Mouse (Mus musculus) embryonic facial prominence, embryonic 14.5 days (tissue): ENCODE results near the gene Gm8165. TPM values are rescaled to one million over a fixed set of nuclear protein-coding genes. Genes with fewer than 3 reads are reported as not detected.
"Not testable (repeated sequence)": the region's sequence is repeated elsewhere in the genome, so short reads cannot be mapped to it uniquely, and the experiment has no call there.

Source experiments
- ATAC-seq: fragments of 200-750 bp; cut with Nextera tagmentation; 2 replicates; pipeline ENCODE4 v1.8.0; 2017; ENCODE audit warnings: low read depth, moderate number of reproducible peaks, moderate TSS enrichment
- DNase-seq: peaks from one replicate; pipeline ENCODE4 v3.0.0-alpha.2; 2015; ENCODE audit warnings: low spot score
- H3K27ac ChIP-seq: fragments of 300-500 bp; sonication (generic); replicated peaks from 2 replicates; pipeline ENCODE4 v1.5.1; 2014; ENCODE audit warnings: low read depth, mild to moderate bottlenecking, low read length, moderate library complexity
- H3K27me3 ChIP-seq: fragments of 300-500 bp; sonication (generic); replicated peaks from 2 replicates; pipeline ENCODE4 v1.6.1; 2014; ENCODE audit warnings: low read length; ENCODE audit not compliant: control insufficient read depth, insufficient read depth
- H3K36me3 ChIP-seq: fragments of 300-500 bp; sonication (generic); 2 replicates; pipeline ENCODE4 v1.6.1; 2014; ENCODE audit warnings: low read length, mixed read lengths; ENCODE audit not compliant: control insufficient read depth, insufficient read depth
- H3K4me1 ChIP-seq: fragments of 300-500 bp; sonication (generic); 2 replicates; pipeline ENCODE4 v1.6.1; 2014; ENCODE audit warnings: antibody characterized with exemption, low read length; ENCODE audit not compliant: control insufficient read depth, insufficient read depth
- H3K4me2 ChIP-seq: fragments of 300-500 bp; sonication (generic); 2 replicates; pipeline ENCODE4 v1.6.1; 2014; ENCODE audit warnings: low read depth, mild to moderate bottlenecking, low read length, moderate library complexity, mixed read lengths
- H3K4me3 ChIP-seq: fragments of 300-500 bp; sonication (generic); 2 replicates; pipeline ENCODE4 v1.5.1; 2014; ENCODE audit warnings: low read depth, mild to moderate bottlenecking, low read length
- H3K9ac ChIP-seq: fragments of 300-500 bp; sonication (generic); 2 replicates; pipeline ENCODE4 v1.6.1; 2014; ENCODE audit warnings: low read depth, mild to moderate bottlenecking, low read length, moderate library complexity, mixed read lengths
- H3K9me3 ChIP-seq: fragments of 300-500 bp; sonication (generic); 2 replicates; pipeline ENCODE4 v1.6.1; 2016; ENCODE audit warnings: low read length; ENCODE audit not compliant: control insufficient read depth
- WGBS: fragments of 180-500 bp; shearing (Covaris S2); extraction: QIAGEN DNeasy Blood & Tissue Kit; methylation state at CpG from one replicate; pipeline ENCODE4 v1.1.7; 2014; 5-methylcytosine and 5-hydroxymethylcytosine counted together
- polyA plus RNA-seq: library from polyadenylated mRNA; unstranded; fragments of >200 nt; fragmentation: Nextera tagmentation; extraction: Ambion mirVana; gene quantifications from 2 replicates; pipeline ENCODE4 v1.2.1, GENCODE M21; 2014

Gene Gm8165
- not detected in 2 replicates for polyA plus RNA-seq

DNA sequence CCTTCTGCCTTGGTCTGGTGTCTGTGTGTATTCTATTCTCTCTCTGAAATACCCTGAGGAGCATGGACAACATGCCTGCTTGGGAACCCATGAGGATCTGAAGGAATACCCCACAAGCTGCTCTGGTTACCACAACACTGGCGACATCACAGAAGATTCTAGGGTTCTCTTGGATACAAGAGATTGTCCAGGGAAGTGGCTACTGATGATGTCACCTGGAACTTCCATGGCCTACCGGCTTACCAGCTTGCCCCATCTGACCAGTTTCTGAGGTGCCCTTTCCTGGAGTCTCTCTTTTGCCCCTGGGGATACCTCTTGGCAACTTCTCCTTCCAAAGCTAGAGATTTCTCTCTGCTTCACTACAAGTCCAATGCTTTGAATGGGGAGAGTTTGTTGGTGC, at the start of gene Gm8165:
TSS of gene Gm8165 (minus strand) at position 101 of the 400 bp plus-strand sequence.
- H3K4me3 ChIP-seq, ATAC-seq, H3K27ac ChIP-seq, H3K9me3 ChIP-seq, H3K9ac ChIP-seq, H3K36me3 ChIP-seq, H3K4me1 ChIP-seq, H3K4me2 ChIP-seq, H3K27me3 ChIP-seq, DNase-seq: not testable (repeated sequence)
- WGBS: no CpG with 5 or more reads among the region's 2 CpGs

DNA sequence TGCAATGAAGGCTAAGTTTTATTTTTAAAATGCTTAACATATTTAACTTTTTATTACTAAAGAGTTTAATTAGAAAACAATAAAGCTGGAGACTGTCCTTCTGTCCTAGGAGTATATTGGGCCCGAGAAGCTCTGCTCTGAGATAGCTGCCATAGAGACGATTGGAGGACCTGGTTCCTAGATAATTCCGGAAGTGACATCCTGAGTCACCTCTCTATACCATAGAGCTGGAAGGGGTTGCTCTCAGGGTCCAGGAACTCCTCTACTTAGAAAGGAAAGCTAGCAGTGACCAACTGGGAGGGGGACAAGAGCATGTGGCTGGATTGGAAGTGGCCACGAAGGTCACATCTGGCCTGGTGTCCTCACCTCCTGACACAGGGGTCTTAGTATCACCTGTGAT, 20.6 kb upstream of the Gm8165 start, which contains the start of gene Gm7324:
TSS of gene Gm7324 (plus strand) at position 208 of the 400 bp plus-strand sequence.
- H3K4me2 ChIP-seq, ATAC-seq, H3K4me3 ChIP-seq, H3K36me3 ChIP-seq, H3K4me1 ChIP-seq, H3K9ac ChIP-seq, H3K9me3 ChIP-seq, H3K27ac ChIP-seq, DNase-seq, H3K27me3 ChIP-seq: not testable (repeated sequence)
- 84% methylated on average over 4 of the region's 4 CpGs for WGBS

Other genes with a start within 250 kb of the Gm8165 start
- gene Gm5799, start 133.6 kb downstream of the Gm8165 start, polyA plus RNA-seq: 0.14 TPM in 1 of 2 replicates, not detected in the other
- gene Gm17654, start 98.1 kb downstream of the Gm8165 start, polyA plus RNA-seq: not detected in 2 replicates
- gene Gm10375, start 69.2 kb downstream of the Gm8165 start, polyA plus RNA-seq: not detected in 2 replicates
- gene Gm7324, start 20.6 kb upstream of the Gm8165 start, polyA plus RNA-seq: 1.7 TPM in 2 replicates
- not detected in 2 replicates for gene Gm16506, start 50.3 kb upstream of the Gm8165 start, polyA plus RNA-seq
- not detected in 2 replicates for gene Gm6526, start 70.7 kb upstream of the Gm8165 start, polyA plus RNA-seq
- gene Gm8180, start 107.5 kb upstream of the Gm8165 start, polyA plus RNA-seq: not detected in 2 replicates
- not detected in 2 replicates for gene Ear1, start 198.3 kb upstream of the Gm8165 start, polyA plus RNA-seq
- not detected in 2 replicates for gene Ear10, start 246.4 kb upstream of the Gm8165 start, polyA plus RNA-seq
- 5.2 and 5.7 TPM in 2 replicates for gene Gm8113, start 248.2 kb upstream of the Gm8165 start, polyA plus RNA-seq